Mouse (Mus musculus) liver, adult 2 months (tissue): ENCODE measurements at regions not wholly inside any gene's neighbourhood (a gene's known extent, or its start where the extent isn't known, plus 50 kb on each side); places are given as distances from the start of the nearest gene placed in this dataset.

Experiments
- DNase-seq: peaks from one replicate; pipeline ENCODE4 v3.0.0-alpha.2; 2011; ENCODE audit warnings: low read depth, low spot score; ENCODE audit errors: extremely low read depth
- H3K27ac ChIP-seq: fragments of 200-500 bp; replicated peaks from 2 replicates; pipeline ENCODE4 v1.5.1; 2012; ENCODE audit warnings: low read depth, mild to moderate bottlenecking, control low read depth, inconsistent platforms, low read length; ENCODE audit not compliant: insufficient read depth
- H3K27me3 ChIP-seq: fragments of 200-500 bp; 2 replicates; pipeline ENCODE4 v1.6.1; 2012; ENCODE audit warnings: mild to moderate bottlenecking, moderate library complexity, low read length, inconsistent platforms; ENCODE audit not compliant: control insufficient read depth, insufficient read depth
- H3K36me3 ChIP-seq: fragments of 200-500 bp; 2 replicates; pipeline ENCODE4 v1.6.1; 2012; ENCODE audit warnings: low read length, inconsistent platforms; ENCODE audit not compliant: control insufficient read depth, insufficient read depth
- H3K4me1 ChIP-seq: fragments of 200-500 bp; 2 replicates; pipeline ENCODE4 v1.6.1; 2011; ENCODE audit warnings: low read length; ENCODE audit not compliant: control insufficient read depth, insufficient read depth
- H3K4me3 ChIP-seq: fragments of 200-500 bp; 2 replicates; pipeline ENCODE4 v1.5.1; 2011; ENCODE audit warnings: low read depth, mild to moderate bottlenecking, control low read depth, low read length, moderate library complexity; ENCODE audit not compliant: insufficient read depth
- H3K79me2 ChIP-seq: fragments of 200-500 bp; 2 replicates; pipeline ENCODE4 v1.6.1; 2012; ENCODE audit warnings: inconsistent platforms, mild to moderate bottlenecking, low read length, moderate library complexity; ENCODE audit not compliant: control insufficient read depth, insufficient read depth
- H3K9ac ChIP-seq: fragments of 200-500 bp; 2 replicates; pipeline ENCODE4 v1.6.1; 2012; ENCODE audit warnings: low read depth, mild to moderate bottlenecking, control low read depth, inconsistent platforms, low read length
- CTCF ChIP-seq: fragments of 200-500 bp; IDR thresholded peaks from 2 replicates; pipeline ENCODE4 v1.5.1; 2011; ENCODE audit warnings: low read depth, low read length, control low read depth
- POLR2A ChIP-seq: fragments of 200-500 bp; IDR thresholded peaks from 2 replicates; pipeline ENCODE4 v1.6.1; 2011; ENCODE audit warnings: low read length, control low read depth; ENCODE audit not compliant: insufficient read depth; ENCODE audit errors: extremely low read depth
- whole genome bisulfite sequencing: fragments of 180-500 bp; shearing (Covaris S2); methylation state at CpG from one replicate; pipeline ENCODE4 v1.1.7; 2018; 5-methylcytosine and 5-hydroxymethylcytosine counted together

DNA sequence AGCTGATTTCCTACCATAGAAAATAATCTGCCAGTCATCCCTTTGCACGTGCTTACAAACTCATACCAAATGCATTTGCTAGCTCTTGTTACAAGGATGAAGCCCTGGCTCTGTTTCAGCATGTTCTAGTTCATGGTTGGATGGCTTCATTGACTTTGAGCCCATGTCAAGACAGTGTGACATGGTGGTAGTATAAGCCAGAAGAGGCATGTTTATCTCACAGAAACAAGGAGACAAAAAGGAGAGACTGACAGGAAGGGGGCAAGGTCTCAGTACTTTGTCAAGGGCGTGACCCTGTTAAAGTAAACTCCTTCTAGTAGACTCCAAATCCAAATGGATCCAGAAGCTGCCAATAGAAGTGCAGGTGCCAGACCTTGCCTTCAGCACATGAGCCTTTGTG is 81.5 kb upstream of the Dpt start:
- peak; percentile 78 for DNase-seq
- no peak overlapping the region for H3K9ac ChIP-seq
- 43% methylated on average over 2 of the region's 2 CpGs for WGBS
- no peaks in the 10 kb centered on the region for H3K79me2 ChIP-seq
- no peak for TF ChIP-seq CTCF
- no peak for TF ChIP-seq POLR2A
- H3K27me3 ChIP-seq = no peaks in the 10 kb centered on the region
- no peak overlapping the region for H3K4me3 ChIP-seq
- H3K36me3 ChIP-seq = no peaks in the 10 kb centered on the region
- H3K4me1 ChIP-seq = peaks cover 9% of the 10 kb centered on the region; the same call in 1 of the 2 replicates
- peak overlapping the region; percentile 57 for H3K27ac ChIP-seq

DNA sequence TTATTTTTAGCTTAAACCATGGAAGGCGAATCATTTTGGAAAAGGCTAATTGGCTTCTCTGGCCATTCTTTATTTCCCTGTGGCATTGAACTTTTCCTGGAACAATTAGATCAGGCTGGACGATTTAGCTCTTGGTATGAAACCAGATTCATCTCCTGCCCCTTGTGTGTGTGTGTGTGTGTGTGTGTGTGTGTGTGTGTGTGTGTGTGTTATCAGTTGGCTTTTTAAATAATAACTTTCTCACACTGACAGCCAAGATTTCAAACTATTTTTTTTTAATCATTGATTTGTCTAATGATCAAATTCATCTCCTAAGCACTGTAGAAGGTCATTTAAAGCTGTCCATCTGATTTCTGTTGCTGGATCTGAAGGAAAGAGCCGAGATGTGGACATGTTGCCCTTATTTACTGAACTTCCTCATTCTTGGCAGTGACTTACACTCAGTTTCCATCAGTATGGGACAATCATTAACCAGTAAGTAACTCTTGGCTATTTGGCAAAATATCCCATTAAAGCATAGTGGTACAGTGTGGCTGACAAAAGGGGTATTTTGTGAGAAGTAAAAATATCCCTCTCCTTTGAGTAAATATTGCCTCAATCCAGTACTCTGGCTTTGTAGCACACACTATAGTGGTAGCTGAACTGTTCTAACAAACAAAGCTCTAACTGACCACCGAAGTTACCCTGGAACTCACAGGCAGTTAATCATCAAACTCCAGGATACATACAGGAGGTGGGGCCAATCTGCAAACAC is 82.5 kb upstream of the Dpt start:
- H3K9ac ChIP-seq = no peak overlapping the region
- H3K79me2 ChIP-seq = no peaks in the 10 kb centered on the region
- no peaks in the 10 kb centered on the region for H3K27me3 ChIP-seq
- H3K4me1 ChIP-seq = peaks cover 9% of the 10 kb centered on the region; the same call in 1 of the 2 replicates
- no peak overlapping the region for H3K4me3 ChIP-seq
- no peaks in the 10 kb centered on the region for H3K36me3 ChIP-seq
- 13% methylated on average over 4 of the region's 4 CpGs for WGBS
- no peak overlapping the region; the same call in 1 of the 2 replicates for H3K27ac ChIP-seq
- peak; percentile 100 for DNase-seq
- TF ChIP-seq POLR2A (no peak), CTCF (no peak)

DNA sequence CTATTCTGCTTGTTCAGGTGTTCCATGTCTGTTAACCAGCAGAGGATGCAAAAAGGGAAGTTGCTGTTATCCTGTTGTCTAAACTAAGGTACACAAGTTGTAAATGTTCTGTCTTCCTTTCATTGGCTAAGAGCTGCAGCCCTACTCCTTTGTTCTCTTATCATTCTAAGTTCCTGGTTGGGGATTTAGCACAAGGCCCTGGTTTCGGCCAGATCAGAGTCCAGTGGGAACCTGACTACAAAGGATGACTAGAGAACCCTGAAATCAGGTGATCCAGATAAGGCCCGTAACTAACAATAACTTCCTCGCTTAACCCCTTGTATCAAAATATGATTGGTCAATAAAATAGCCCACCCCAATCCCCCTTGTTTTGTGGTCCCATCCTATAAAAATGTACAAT is 83.9 kb upstream of the Dpt start:
- DNase-seq = no peak
- Histone ChIP-seq H3K9ac (no peak overlapping the region), H3K4me3 (no peak overlapping the region), H3K27ac (no peak overlapping the region), H3K4me1 (peaks cover 9% of the 10 kb centered on the region; the same call in 1 of the 2 replicates), H3K36me3 (no peaks in the 10 kb centered on the region), H3K79me2 (no peaks in the 10 kb centered on the region), H3K27me3 (no peaks in the 10 kb centered on the region)
- WGBS = 89% methylated on average over 3 of the region's 3 CpGs
- TF ChIP-seq CTCF (no peak), POLR2A (no peak)

DNA sequence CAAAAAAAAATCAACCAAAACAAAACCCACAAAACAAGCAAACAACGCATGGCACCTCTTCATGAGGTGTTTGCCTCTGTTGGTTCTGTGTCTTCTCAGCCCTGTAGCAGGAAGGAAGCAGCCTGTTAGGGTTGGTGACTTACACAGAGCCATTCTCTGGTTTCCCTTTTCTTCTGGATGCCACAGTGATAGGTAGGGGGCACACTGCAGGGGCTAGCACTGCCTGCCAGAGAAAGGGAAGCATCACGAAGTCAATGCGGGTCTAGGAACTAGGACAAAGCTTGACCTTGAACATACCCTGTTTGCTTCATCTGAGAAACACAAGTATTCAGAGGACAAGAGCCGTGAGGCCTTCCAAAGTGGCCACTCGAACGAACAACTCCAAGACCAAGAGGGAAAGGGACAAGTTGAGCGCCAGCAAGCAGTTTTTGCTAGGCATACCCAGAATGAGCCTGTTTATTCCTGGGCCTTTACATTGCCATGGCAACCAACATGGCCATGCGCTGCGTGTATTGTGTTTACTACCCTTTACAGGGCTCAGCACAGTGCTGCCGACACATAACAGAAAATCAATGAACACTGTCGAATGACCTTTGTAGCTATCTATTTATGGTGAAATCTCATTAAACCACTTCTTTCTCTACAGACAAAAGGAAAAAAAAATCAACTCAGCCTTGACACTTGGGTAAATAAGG is 91.9 kb upstream of the Dpt start:
- Histone ChIP-seq H3K79me2 (no peaks in the 10 kb centered on the region), H3K27ac (peak overlapping the region; percentile 70), H3K36me3 (no peaks in the 10 kb centered on the region), H3K4me3 (no peak overlapping the region), H3K4me1 (peaks cover 17% of the 10 kb centered on the region), H3K9ac (no peak overlapping the region), H3K27me3 (no peaks in the 10 kb centered on the region)
- WGBS = 25% methylated on average over 11 of the region's 11 CpGs
- TF ChIP-seq POLR2A (no peak), CTCF (no peak)
- DNase-seq = peak; percentile 88

DNA sequence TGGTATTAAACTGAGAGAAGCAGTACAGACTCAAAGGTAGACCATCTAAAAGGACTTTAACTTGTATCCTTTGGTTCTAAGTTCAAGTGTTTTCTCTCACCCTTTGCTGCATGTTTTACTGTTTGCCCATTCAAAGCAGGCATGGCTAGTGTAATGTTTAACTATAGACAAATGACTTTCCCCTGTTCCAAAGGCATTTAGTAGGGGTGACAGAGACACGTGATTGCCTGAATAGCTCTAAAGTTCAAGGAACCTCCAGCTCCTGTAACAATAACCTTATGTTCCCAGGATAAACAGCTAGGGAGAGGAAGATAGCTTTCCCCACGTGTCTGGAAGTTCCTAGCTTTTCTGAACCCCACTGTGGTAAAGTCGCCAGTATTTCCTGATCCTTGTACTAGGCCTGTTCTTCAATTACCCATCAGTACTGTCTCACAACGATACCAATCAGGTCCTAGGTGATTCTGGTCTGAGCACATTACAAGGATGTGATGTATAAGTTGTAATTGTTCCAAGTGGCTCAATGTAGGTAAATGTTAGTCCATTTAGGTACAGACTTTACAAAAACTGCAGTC is 92.8 kb upstream of the Dpt start:
- no peak overlapping the region for H3K4me3 ChIP-seq
- no peaks in the 10 kb centered on the region for H3K27me3 ChIP-seq
- WGBS = 16% methylated on average over 4 of the region's 4 CpGs
- peak overlapping the region; percentile 70 for H3K27ac ChIP-seq
- H3K79me2 ChIP-seq = no peaks in the 10 kb centered on the region
- TF ChIP-seq CTCF (no peak), POLR2A (no peak)
- peaks cover 17% of the 10 kb centered on the region for H3K4me1 ChIP-seq
- H3K9ac ChIP-seq = no peak overlapping the region
- DNase-seq = peak; percentile 99
- no peaks in the 10 kb centered on the region for H3K36me3 ChIP-seq

DNA sequence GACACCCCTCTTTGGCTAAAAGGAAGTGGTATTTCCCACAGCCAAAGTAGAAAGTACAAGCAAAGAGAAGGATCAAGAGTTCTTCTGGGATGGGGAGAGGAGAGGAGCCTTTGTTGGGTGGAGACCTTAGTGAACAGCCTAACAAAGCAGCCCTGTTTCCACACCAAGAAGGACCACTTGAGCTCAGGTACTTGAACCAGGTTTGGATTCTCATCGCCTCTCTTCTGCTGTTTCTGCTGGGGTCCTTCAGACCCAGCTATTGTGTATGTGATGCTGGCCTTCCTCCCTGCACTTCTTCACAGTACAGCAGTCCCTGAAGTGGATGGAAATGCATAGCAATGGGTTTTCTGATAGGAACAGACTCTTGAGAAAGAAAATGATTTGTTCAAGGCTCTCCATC is 106.4 kb upstream of the Dpt start:
- no peaks in the 10 kb centered on the region for H3K36me3 ChIP-seq
- H3K9ac ChIP-seq = no peak overlapping the region
- H3K4me3 ChIP-seq = no peak overlapping the region
- TF ChIP-seq CTCF = no peak
- H3K27me3 ChIP-seq = no peaks in the 10 kb centered on the region
- H3K27ac ChIP-seq = no peak overlapping the region
- no peaks in the 10 kb centered on the region for H3K79me2 ChIP-seq
- WGBS = 100% methylated on average over 1 of the region's 1 CpGs
- no peak for DNase-seq
- H3K4me1 ChIP-seq = peaks cover 3% of the 10 kb centered on the region; the same call in 1 of the 2 replicates
